Mouse (Mus musculus): ENCODE measurements around the gene Phldb2.

Gene Phldb2

GRCm38 (mm10) chr16:45952035-45952434, 1.4 kb downstream of the Phldb2 start:
- no peak for DNase-seq (ENCODE audit: low read depth, low spot score)

DNA sequence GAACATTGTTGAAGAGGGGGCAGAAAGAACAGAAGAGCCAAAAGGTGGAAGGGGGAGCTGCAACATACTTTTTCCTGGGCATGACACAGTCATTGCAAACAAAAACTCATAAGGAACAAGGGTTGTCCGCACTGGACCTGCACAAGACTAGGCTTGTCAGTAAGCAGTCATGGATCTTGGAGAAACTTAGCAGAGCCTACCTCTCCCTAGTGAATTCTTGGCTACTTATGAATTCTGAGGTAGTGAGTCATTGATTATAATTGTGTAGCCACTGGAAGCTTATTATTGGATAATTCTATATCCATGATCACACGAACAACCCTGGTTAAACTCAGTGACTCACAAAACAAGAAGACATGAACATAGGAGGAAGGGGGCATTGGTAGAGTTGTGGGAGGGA, 7.1 kb downstream of the Phldb2 start:
- no peak for DNase-seq (ENCODE audit: low read depth, low spot score)

DNA sequence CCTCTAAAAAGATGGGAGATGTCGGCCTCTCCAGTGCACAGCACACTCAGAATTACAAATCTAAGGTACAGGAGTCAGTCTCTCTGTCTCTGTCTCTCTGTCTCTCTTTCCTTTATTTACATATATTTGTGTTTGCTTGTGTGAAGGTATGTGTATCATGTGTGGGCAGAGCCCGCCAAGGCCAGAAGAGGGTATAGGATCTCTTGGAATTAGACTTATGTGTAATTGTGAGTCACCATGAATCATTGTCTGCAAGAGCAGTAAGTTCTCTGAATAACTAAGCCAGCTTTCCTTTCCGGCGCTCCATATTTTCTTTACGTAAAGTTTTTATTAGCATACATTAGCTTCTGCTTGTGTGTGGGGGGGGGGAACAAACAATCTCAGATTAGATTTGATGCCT, 7.7 kb downstream of the Phldb2 start:
- DNase-seq (ENCODE audit: low read depth, low spot score) = no peak

- DNase-seq (ENCODE audit: low read depth, low spot score) = no peak
Observed at GRCm38 (mm10) chr16:45945174-45945631, 8.2 kb downstream of the Phldb2 start.

GRCm38 (mm10) chr16:45942169-45942891, 11.1 kb downstream of the Phldb2 start:
- peak; percentile 11 for DNase-seq (ENCODE audit: low read depth, low spot score)

GRCm38 (mm10) chr16:45940701-45941100, 12.7 kb downstream of the Phldb2 start:
- no peak for DNase-seq (ENCODE audit: low read depth, low spot score)

DNA sequence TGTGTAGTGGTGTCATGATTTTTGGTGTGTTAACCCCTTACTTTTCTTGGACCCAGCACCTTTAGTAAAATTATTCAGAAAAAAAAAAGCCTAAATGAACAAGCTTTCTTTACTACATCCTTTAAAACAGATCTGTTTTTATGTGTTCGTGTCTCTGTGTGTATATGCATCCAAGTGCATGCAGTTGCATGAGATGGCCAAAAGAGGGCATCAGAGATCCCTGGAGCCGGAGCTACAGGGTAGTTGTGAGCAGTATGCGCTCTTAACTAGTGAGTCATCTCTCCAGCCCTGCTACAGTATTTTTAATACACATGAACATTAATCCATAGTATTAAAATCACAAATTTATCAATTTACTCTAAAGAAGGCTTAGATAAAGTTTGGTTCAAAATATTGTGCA, 14.0 kb downstream of the Phldb2 start:
- DNase-seq (ENCODE audit: low read depth, low spot score) = no peak

- DNase-seq (ENCODE audit: low read depth, low spot score) = no peak
Observed at GRCm38 (mm10) chr16:45937381-45937780, 16.0 kb downstream of the Phldb2 start.

GRCm38 (mm10) chr16:45936521-45936920, 16.9 kb downstream of the Phldb2 start:
- no peak for DNase-seq (ENCODE audit: low read depth, low spot score)

- no peak for DNase-seq (ENCODE audit: low read depth, low spot score)
Observed at GRCm38 (mm10) chr16:45935956-45936483, 17.4 kb downstream of the Phldb2 start.

DNA sequence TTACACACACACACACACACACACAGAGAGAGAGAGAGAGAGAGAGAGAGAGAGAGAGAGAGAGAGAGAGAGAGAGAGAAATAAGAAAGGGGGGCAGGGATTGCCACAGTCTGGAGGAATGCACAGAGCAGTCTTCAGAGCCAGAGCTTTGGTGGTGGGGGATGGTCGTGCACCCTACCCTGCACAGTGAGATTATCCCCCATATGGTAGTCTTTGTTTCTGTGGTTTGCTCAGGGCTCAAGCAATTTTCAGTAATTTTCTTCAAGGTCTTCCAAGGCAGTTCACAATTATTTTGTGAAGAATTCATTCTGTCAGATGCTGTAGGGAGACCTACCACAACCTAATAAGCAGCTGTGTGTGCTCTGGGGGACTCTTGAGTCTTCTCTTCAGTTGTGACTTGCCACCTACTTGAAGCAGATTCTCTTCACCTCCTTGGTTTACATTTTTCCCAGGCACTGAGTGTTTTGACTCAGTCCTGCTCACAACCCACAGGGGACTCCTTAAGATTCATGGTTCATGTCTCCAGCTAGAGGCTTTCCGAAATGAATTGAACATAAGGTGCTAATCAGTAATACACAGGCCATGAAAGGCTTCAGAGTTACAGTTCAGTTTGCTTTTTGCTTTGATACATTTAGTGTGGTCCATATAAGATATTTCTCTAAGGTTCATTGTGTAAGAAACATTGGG, 18.5 kb downstream of the Phldb2 start:
- DNase-seq (ENCODE audit: low read depth, low spot score) = no peak

GRCm38 (mm10) chr16:45930308-45930707, 23.1 kb downstream of the Phldb2 start:
- DNase-seq (ENCODE audit: low read depth, low spot score) = no peak

DNA sequence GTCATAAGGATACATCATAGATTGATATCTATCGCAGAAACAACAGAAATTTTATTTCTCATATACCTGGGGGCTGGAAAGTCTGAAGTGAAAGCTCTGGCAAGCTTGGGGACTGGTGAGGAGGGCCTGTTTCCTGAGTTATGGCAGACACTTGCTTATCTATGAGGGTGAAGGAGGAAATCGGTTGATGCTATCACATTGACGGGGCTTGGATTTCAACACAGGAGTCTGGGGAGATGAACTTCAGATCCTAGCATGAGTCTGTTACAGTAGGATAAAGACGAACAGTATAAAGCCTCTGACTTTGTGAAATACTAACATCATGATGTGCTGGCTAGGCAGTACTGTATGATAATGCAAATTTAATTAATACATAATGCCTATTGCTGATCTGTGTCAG, 25.3 kb downstream of the Phldb2 start:
- no peak for DNase-seq (ENCODE audit: low read depth, low spot score)

- no peak for DNase-seq (ENCODE audit: low read depth, low spot score)
Observed at GRCm38 (mm10) chr16:45927601-45928000, 25.8 kb downstream of the Phldb2 start.

DNA sequence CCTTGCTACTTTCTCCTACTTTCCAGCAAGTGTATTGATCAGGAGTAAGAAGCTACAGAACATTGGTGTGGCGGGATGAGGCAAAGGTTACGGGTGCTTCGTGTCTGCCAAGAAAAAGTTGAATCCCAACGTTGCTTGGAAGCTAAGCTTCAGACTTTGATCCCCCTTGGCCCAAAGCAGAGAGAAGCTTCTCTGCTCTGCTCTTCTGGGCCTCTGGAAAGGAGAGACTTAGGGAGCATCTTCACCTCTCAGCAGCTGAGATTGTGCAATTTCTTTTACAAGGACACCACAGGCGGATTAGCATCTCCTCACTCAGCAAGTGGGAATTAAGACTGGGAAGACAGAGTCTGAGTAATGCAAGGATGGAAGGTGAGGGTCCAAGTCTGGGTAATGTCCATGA, 26.5 kb downstream of the Phldb2 start:
- DNase-seq (ENCODE audit: low read depth, low spot score) = no peak

DNA sequence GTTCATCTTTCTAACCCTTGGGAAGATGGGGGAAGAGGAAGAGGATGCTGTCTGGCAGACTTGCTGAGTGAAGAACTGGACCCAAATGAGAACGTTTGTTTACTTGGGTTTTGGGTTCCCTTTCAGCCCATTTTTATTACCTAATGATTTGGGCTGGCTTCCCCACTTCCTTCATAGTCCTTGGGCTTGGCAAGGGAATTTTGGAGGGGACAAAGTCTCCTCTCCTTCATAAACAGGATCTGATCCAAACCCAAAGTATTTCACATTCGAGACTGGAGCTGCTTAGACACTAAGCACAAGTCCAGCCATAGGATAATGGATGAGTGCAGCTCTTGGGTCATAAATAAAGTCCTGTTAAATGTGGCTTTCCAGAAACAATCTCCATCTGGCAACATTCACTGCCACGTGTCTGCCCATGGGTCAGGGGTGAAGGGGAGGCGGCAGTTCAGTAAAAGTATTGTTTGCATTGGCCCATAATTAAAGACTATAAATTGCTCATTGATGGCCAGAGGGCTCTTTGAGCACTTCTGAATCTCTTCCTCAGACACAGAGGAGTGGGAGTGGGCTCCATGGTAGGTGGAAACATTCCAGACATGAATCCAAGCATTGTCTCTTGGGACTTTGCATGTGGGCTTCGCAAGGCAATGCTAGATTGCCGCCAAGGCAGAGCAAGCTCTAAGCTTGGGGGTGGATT, 29.5 kb downstream of the Phldb2 start:
- no peak for DNase-seq (ENCODE audit: low read depth, low spot score)

DNA sequence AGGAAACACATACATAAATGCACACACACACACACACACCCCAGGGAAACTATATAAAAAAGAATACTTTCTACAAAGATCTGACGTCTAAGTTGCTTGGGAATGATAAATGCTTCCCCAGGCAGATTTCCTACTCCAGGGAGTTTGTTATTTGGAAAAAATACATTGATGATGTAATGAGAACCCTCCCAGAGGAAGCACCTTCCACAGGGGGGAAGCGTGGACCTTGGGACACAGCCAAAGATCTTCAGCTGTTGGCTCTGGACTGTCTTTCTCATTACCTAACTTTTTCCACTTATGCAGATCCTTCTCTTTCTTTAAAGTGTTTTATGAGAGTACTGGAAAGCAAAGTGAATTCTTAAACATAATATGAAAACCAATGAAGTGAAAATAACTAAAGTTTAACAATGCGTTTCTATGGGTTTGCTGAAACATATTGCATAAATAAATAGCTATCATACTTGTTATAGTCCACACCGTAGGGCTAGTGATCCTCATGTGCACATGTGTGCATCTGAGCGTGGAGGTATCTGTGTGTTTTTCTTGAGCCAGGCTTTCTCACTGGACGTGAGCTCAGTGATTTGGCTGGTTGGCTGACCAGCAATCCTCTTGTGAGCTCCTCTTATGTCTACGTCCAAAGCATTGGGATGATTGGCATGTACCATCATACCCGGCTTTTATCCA, 30.7 kb downstream of the Phldb2 start:
- DNase-seq (ENCODE audit: low read depth, low spot score) = no peak

- DNase-seq (ENCODE audit: low read depth, low spot score) = no peak
Observed at GRCm38 (mm10) chr16:45919572-45919971, 33.8 kb downstream of the Phldb2 start.

DNA sequence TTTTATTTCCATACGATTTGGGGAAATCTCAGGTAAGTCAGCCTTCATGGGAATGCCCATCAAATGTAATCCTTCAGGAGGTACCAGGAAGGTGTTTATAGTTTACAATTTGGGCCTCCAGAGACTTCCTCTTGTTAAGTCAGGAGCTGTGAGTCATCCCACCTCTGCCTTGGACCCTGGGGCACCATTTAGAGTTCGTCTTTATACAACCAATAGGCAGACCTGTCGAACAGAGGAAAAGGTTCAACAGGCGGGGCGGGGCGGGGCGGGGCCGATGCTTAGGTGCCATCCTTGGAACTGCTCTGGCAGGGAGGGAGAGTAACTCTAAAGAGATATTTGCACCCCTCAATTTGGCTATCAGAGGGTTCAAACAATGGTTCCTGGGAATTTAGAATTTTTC, 49.8 kb downstream of the Phldb2 start:
- no peak for DNase-seq (ENCODE audit: low read depth, low spot score)

DNA sequence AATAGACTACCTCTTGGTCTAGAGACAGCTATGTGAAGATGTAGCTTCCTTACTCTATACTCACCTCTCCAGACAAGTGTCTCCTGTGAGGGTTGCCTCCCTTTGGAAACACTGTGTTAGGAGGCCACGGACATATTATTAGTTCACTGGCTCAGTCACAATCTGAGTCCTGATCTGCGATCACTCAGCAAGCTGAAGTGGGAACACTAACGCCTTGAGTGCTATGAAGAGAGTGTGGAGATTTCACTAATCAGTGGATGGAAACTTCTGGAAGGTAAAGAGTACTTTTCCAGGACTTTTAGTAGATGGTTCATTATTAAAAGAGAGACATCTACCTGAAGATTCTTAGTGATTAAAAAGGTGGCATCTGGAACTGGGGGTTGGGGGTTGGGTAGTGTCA, 54.9 kb downstream of the Phldb2 start:
- no peak for DNase-seq (ENCODE audit: low read depth, low spot score)

DNA sequence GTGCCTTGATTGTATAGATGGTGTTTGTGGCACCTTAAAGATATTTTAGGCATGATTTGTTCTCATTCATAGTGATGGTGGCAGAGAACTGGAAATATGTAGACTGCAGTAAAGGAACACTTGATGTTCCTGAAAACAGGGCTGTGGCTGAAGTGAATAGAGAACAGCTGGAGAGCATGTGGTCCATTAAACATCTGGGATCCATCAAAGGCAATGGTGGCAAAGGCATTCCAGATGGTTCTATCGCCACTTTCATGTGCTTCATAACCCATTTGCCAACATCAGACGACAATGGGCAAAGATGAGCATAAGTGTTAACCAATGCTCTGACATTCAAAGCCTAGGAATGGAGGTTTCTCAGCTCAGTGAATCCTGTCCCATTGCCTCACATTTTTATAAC, 56.8 kb downstream of the Phldb2 start:
- no peak for DNase-seq (ENCODE audit: low read depth, low spot score)

- DNase-seq (ENCODE audit: low read depth, low spot score) = no peak
Observed at GRCm38 (mm10) chr16:45894998-45895397, 58.4 kb downstream of the Phldb2 start.
